Mouse (Mus musculus) adrenal gland, postnatal 36 days (tissue): ENCODE results near the gene Cd52. TPM values are rescaled to one million over a fixed set of nuclear protein-coding genes. Genes with fewer than 3 reads are reported as not detected.
A peak's percentile ranks its signal among the peaks of the same experiment; 100 is the strongest.

ENCODE experiments used
- DNase-seq, 2 experiments: peaks; one replicate each; pipeline ENCODE4 v3.0.0; 2021; ENCODE audit warnings: mixed read lengths in 1 of 2
- total RNA-seq, 2 experiments: library from RNA; stranded (reverse); gene quantifications; 2 replicates each; pipeline ENCODE4 v1.2.3; 2021

Gene Cd52
- total RNA-seq, 2 experiments from 2014 or later = 10.9 to 12.0 TPM

GRCm38 (mm10) chr4:134092382-134093288 lies 2.2 kb downstream of the Cd52 start:
- DNase-seq = peak; percentile 65 to 84

- DNase-seq = no peak
Observed at GRCm38 (mm10) chr4:134091225-134091529, 3.7 kb downstream of the Cd52 start.

GRCm38 (mm10) chr4:134090521-134091224 lies 4.2 kb downstream of the Cd52 start:
- no peak for DNase-seq

GRCm38 (mm10) chr4:134089029-134089428 lies 5.9 kb downstream of the Cd52 start:
- no peak for DNase-seq

- DNase-seq = peak; percentile 36 to 51
Observed at GRCm38 (mm10) chr4:134087412-134087811, 7.5 kb downstream of the Cd52 start.

- no peak for DNase-seq
Observed at GRCm38 (mm10) chr4:134084999-134085398, 9.9 kb downstream of the Cd52 start.

- no peak for DNase-seq
Observed at GRCm38 (mm10) chr4:134082460-134082859, 12.4 kb downstream of the Cd52 start.

- peak; percentile 67 to 74 for DNase-seq
Observed at GRCm38 (mm10) chr4:134081730-134082386, 13.0 kb downstream of the Cd52 start.

GRCm38 (mm10) chr4:134080674-134081073 lies 14.2 kb downstream of the Cd52 start:
- DNase-seq = no peak

GRCm38 (mm10) chr4:134078694-134079093 lies 16.2 kb downstream of the Cd52 start:
- DNase-seq = peak in 1 of 2 experiments; percentile 54

- no peak for DNase-seq
Observed at GRCm38 (mm10) chr4:134068793-134069580, 25.9 kb downstream of the Cd52 start.

- no peak for DNase-seq
Observed at GRCm38 (mm10) chr4:134067833-134068544, 26.9 kb downstream of the Cd52 start.

- DNase-seq = no peak
Observed at GRCm38 (mm10) chr4:134067383-134067782, 27.5 kb downstream of the Cd52 start.

- no peak for DNase-seq
Observed at GRCm38 (mm10) chr4:134065431-134066004, 29.4 kb downstream of the Cd52 start.

- DNase-seq = no peak
Observed at GRCm38 (mm10) chr4:134062561-134062960, 32.3 kb downstream of the Cd52 start.

- DNase-seq = no peak
Observed at GRCm38 (mm10) chr4:134061944-134062446, 32.9 kb downstream of the Cd52 start.

GRCm38 (mm10) chr4:134061166-134061830 lies 33.6 kb downstream of the Cd52 start:
- no peak for DNase-seq

- DNase-seq = no peak
Observed at GRCm38 (mm10) chr4:134060135-134060865, 34.6 kb downstream of the Cd52 start, which contains the start of gene Crybg2. Gene Crybg2, plus strand, starts transcription at chr4:134060815.

GRCm38 (mm10) chr4:134058908-134059307 lies 36.0 kb downstream of the Cd52 start:
- DNase-seq = no peak
